Mouse (Mus musculus) naive thymus-derived CD4-positive, alpha-beta T cell, adult 5 months (primary cell): ENCODE results near the gene Abcg4. TPM values are rescaled to one million over a fixed set of nuclear protein-coding genes. Genes with fewer than 3 reads are reported as not detected.

Source experiments
- polyA plus RNA-seq: library from polyadenylated mRNA; unstranded; fragments of 100-300 nt; shearing (Covaris generic); gene quantifications from one replicate; pipeline ENCODE4 v1.2.1, GENCODE M21; 2017

The Abcg4 gene
- polyA plus RNA-seq: not detected

GRCm38 (mm10) chr9:44288076-44288958, at the start of gene Abcg4:
Gene Abcg4, minus strand, starts transcription at chr9:44288615.

GRCm38 (mm10) chr9:44334396-44335330, 46.2 kb upstream of the Abcg4 start, which contains the start of gene H2afx:
Gene H2afx, plus strand, starts transcription at chr9:44334694.

DNA sequence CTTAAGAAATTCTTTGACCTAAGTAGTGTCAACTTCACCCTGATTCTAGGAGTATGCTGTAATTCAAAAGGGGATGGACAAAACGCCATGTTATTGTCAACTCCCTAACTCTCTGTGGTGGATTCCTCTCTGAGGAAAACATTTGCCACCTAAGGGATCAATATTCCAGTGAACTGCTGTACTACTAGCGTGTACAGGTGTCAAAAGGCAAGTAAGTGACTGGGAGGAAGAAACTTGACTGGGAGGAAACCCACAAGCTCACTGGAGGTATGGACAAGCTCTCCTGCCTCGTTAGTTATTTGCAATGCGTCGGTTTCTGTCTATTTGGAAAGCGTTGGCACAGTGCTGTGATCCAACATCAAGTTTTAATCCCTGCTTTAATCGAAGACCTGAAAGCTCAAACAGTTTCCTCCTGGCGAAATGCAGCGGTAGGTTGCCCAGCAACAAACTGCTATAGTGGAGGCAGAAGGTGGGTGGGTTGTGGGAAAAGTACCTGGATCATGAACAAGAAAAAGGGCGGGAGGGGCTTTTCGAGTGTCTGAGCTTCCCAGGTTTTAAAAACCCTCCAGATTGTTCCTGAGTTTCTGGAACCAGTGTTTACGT, 37.5 kb upstream of the Abcg4 start, which contains the start of gene Dpagt1:
Gene Dpagt1 (plus strand): TSS at position 252 of the 603 bp plus-strand sequence.

DNA sequence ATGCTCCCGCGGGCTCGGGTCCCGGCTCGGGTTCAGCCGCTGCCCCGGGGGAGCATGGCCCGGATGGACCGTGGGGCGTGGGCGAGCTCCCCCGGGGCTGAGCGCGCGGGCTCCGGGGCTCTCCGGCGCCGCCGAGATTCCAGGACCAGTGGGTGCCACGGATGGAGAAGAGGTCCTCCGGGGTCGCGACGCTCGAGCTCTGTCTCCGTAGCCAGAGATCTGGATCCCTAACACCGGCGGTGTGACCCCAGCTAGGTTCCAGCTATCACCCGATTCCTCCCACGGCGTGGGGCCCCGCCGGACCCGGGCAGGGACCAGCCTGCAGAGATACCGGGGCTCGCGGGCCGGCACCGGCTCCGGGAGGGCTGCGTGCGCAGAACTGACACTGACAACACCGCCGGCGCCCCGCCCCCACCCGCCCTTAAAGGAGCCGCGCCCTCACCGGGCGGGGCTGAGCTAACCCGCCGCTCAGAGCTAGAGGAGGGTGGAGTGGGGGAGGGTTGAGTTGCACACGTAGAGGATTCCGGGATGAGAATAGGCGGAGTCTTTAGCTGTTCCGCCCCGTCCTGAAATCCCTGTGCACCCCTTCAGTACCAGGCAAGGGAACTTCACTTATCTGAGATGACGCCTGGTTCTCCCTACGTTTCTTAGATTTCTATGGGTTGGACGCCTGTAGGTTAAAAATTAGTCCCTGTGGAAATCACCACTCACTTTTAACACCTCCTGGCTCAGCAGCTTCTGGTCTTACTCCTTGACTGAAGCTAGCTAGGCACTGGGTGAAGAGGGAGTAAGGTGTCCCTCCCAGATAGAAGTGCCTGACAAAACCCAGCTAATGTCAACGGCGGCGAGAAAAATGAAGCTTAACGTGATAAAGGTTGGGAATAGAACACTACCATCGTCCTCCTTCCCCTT, 31.7 kb upstream of the Abcg4 start, which contains the start of gene C2cd2l:
Gene C2cd2l (minus strand): TSS at position 399 of the 912 bp plus-strand sequence.

GRCm38 (mm10) chr9:44305466-44306079, 17.2 kb upstream of the Abcg4 start, which contains the start of gene Hinfp:
Gene Hinfp, minus strand, starts transcription at chr9:44305671.

GRCm38 (mm10) chr9:44268432-44268831, 20.0 kb downstream of the Abcg4 start, which contains the start of gene Nlrx1:
Gene Nlrx1, minus strand, starts transcription at chr9:44268599.

GRCm38 (mm10) chr9:44251314-44251713, 37.1 kb downstream of the Abcg4 start, which contains the start of gene Pdzd3:
Gene Pdzd3, minus strand, starts transcription at chr9:44251471.

DNA sequence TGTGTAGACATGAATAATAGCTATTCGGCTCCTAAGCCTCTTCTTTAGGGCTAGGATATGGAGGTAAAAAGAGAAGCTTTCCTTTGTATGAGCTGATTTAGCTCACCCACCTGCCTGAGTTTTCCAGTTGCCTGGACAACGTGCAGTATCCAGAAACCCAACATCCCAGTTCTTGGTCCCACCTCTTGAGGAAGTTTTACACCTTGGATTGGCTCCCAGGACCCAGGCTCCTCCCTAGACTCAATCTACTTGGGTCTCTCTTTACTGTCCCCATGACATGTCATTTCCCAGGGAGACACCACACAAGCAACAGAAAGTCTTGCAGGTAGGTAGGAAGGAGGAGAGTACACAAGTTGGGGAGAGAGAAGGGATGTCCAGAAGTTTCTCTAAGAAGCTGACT, 48.0 kb downstream of the Abcg4 start, which contains the start of gene Ccdc153:
Gene Ccdc153 (plus strand): TSS at position 278 of the 400 bp plus-strand sequence.

GRCm38 (mm10) chr9:44233802-44234478, 54.5 kb downstream of the Abcg4 start, which contains the start of gene Cbl:
Gene Cbl, minus strand, starts transcription at chr9:44234049.

Other genes starting within 250 kb of the Abcg4 start
- gene Thy1, start 245.2 kb downstream of the Abcg4 start, polyA plus RNA-seq: 60.0 TPM
- gene Usp2, start 221.6 kb downstream of the Abcg4 start, polyA plus RNA-seq: 25.7 TPM
- not detected for gene Mfrp, start 186.9 kb downstream of the Abcg4 start, polyA plus RNA-seq
- gene C1qtnf5, start 181.4 kb downstream of the Abcg4 start, polyA plus RNA-seq: not detected
- gene Gm49380, start 175.1 kb downstream of the Abcg4 start, polyA plus RNA-seq: not detected
- 20.6 TPM for gene Rnf26, start 175.1 kb downstream of the Abcg4 start, polyA plus RNA-seq
- 0.70 TPM for gene Mcam, start 154.1 kb downstream of the Abcg4 start, polyA plus RNA-seq
- 46.8 TPM for gene Cbl, start 54.6 kb downstream of the Abcg4 start, polyA plus RNA-seq
- gene Ccdc153, start 47.9 kb downstream of the Abcg4 start, polyA plus RNA-seq: not detected
- not detected for gene Pdzd3, start 37.1 kb downstream of the Abcg4 start, polyA plus RNA-seq
- 2.9 TPM for gene Nlrx1, start 20.0 kb downstream of the Abcg4 start, polyA plus RNA-seq
- 49.0 TPM for gene Hinfp, start 17.1 kb upstream of the Abcg4 start, polyA plus RNA-seq
- gene C2cd2l, start 31.7 kb upstream of the Abcg4 start, polyA plus RNA-seq: 19.9 TPM
- 6.6 TPM for gene Dpagt1, start 37.4 kb upstream of the Abcg4 start, polyA plus RNA-seq
- 62.7 TPM for gene H2afx, start 46.1 kb upstream of the Abcg4 start, polyA plus RNA-seq
- 20.3 TPM for gene Hmbs, start 55.6 kb upstream of the Abcg4 start, polyA plus RNA-seq
- gene Vps11, start 73.1 kb upstream of the Abcg4 start, polyA plus RNA-seq: 73.9 TPM
- 16.9 TPM for gene Hyou1, start 90.9 kb upstream of the Abcg4 start, polyA plus RNA-seq
- 15.1 TPM for gene Slc37a4, start 108.2 kb upstream of the Abcg4 start, polyA plus RNA-seq
- 2,678 TPM for gene Rps25, start 118.5 kb upstream of the Abcg4 start, polyA plus RNA-seq
- 80.8 TPM for gene Trappc4, start 119.0 kb upstream of the Abcg4 start, polyA plus RNA-seq
- gene Ccdc84, start 130.0 kb upstream of the Abcg4 start, polyA plus RNA-seq: 39.8 TPM
- not detected for gene Foxr1, start 152.5 kb upstream of the Abcg4 start, polyA plus RNA-seq
- not detected for gene Upk2, start 166.4 kb upstream of the Abcg4 start, polyA plus RNA-seq
- gene Bcl9l, start 194.2 kb upstream of the Abcg4 start, polyA plus RNA-seq: 22.3 TPM